Mouse (Mus musculus) forebrain, embryonic 16.5 days (tissue): ENCODE measurements around the gene Tbc1d17. TPM values are rescaled to one million over a fixed set of nuclear protein-coding genes. Genes with fewer than 3 reads are reported as not detected.

Experiments used
- ATAC-seq: fragments of 200-750 bp; cut with Nextera tagmentation; 2 replicates; pipeline ENCODE4 v1.8.0; 2017; ENCODE audit warnings: mild to moderate bottlenecking, moderate library complexity
- H3K27ac ChIP-seq: fragments of 300-500 bp; sonication (generic); 2 replicates; pipeline ENCODE4 v1.5.1; 2014; ENCODE audit warnings: low read length, control low read depth
- H3K27me3 ChIP-seq: fragments of 300-500 bp; sonication (generic); replicated peaks from 2 replicates; pipeline ENCODE4 v1.6.1; 2014; ENCODE audit warnings: low read length; ENCODE audit not compliant: control insufficient read depth, insufficient read depth
- H3K36me3 ChIP-seq: fragments of 300-500 bp; sonication (generic); 2 replicates; pipeline ENCODE4 v1.6.1; 2014; ENCODE audit not compliant: control insufficient read depth, insufficient read depth
- H3K4me1 ChIP-seq: fragments of 300-500 bp; sonication (generic); replicated peaks from 2 replicates; pipeline ENCODE4 v1.6.1; 2014; ENCODE audit warnings: low read length; ENCODE audit not compliant: control insufficient read depth, insufficient read depth
- H3K4me2 ChIP-seq: fragments of 300-500 bp; sonication (generic); 2 replicates; pipeline ENCODE4 v1.6.1; 2014; ENCODE audit warnings: mild to moderate bottlenecking, low read length, control low read depth
- H3K4me3 ChIP-seq: fragments of 300-500 bp; sonication (generic); replicated peaks from 2 replicates; pipeline ENCODE4 v1.5.1; 2014; ENCODE audit warnings: mild to moderate bottlenecking, low read length, control low read depth
- H3K9ac ChIP-seq: fragments of 300-500 bp; sonication (generic); replicated peaks from 2 replicates; pipeline ENCODE4 v1.6.1; 2014; ENCODE audit warnings: low read depth, low read length, control low read depth
- H3K9me3 ChIP-seq: fragments of 300-500 bp; sonication (generic); 2 replicates; pipeline ENCODE4 v1.6.1; 2016; ENCODE audit warnings: low read length; ENCODE audit not compliant: control insufficient read depth
- WGBS: fragments of 180-500 bp; shearing (Covaris S2); extraction: QIAGEN DNeasy Blood & Tissue Kit; methylation state at CpG from one replicate; pipeline ENCODE4 v1.1.7; 2014; 5-methylcytosine and 5-hydroxymethylcytosine counted together
- polyA plus RNA-seq: library from polyadenylated mRNA; unstranded; fragments of >200 nt; fragmentation: Nextera tagmentation; extraction: Ambion mirVana; gene quantifications from 2 replicates; pipeline ENCODE4 v1.2.1, GENCODE M21; 2015

Tbc1d17 gene
- polyA plus RNA-seq = 121 and 122 TPM in 2 replicates

DNA sequence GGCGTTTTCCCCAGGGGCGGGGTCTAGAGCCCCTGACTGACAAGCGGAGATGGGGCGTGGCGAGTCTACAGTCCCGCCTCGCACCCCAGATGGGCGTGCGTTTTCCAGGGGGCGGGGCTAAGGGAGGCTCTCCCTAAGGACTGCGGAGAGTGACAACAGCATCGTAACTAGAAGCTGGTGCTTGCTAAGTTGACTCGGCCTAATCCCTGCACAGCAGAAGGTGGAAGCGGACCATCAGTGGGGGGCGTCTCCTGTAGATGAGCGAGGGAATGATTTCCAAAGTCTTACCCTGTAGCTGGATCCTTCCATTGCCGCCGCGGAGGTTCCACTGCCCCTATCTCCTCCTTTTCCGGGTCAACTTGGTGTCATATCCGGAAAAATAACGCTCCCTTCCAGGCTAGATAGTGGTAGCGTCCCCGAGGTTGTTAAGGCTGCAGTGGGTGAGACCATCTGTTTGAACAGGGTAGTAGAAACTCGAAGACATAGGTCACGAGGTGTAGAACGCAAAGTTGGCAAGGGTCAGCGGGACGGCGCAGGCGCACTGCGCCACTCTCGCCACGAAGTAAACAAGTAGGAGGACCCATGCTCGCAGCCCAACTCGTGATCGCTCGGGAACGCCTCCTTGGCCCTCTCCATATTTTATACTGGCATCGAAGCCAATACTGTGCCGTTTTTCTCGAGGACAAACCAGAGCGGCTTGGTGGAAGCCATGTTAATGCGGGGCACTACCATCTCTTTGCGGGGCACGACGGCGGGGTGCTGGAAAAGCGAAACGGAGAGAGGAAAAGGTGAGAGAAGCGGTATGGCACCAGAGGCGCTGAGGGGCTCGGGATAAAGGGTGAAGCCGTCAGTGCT, at the start of gene Tbc1d17, which contains the start of gene Akt1s1:
Gene Tbc1d17, minus strand, starts transcription at position 519 of the 855 bp plus-strand sequence.
Gene Akt1s1, plus strand, starts transcription at position 431 of the 855 bp plus-strand sequence.
- peak within 1 kb of the TSS; percentile 71 for H3K4me3 ChIP-seq
- H3K4me1 ChIP-seq = peaks cover 25% of the 10 kb centered on the region
- H3K4me2 ChIP-seq = peak within 1 kb of the TSS; percentile 74
- H3K36me3 ChIP-seq = peaks cover 15% of the 10 kb centered on the region
- peak within 1 kb of the TSS; percentile 99 for H3K27ac ChIP-seq
- H3K9me3 ChIP-seq = no peaks in the 10 kb centered on the region
- ATAC-seq = peak; percentile 87
- no peaks in the 10 kb centered on the region for H3K27me3 ChIP-seq
- H3K9ac ChIP-seq = peak within 1 kb of the TSS; percentile 80
- WGBS = under 1% methylated on average over 54 of the region's 54 CpGs

GRCm38 (mm10) chr7:44898607-44899006, 49.7 kb upstream of the Tbc1d17 start:
- H3K4me3 ChIP-seq = no peak overlapping the region
- H3K27me3 ChIP-seq = no peaks in the 10 kb centered on the region
- no peak overlapping the region for H3K27ac ChIP-seq
- no peaks in the 10 kb centered on the region for H3K9me3 ChIP-seq
- no peak for ATAC-seq
- H3K36me3 ChIP-seq = peaks cover 5% of the 10 kb centered on the region; the same call in 1 of the 2 replicates
- no peak overlapping the region; the same call in 1 of the 2 replicates for H3K9ac ChIP-seq
- WGBS = 26% methylated on average over 19 of the region's 19 CpGs
- H3K4me1 ChIP-seq = peaks cover 43% of the 10 kb centered on the region
- H3K4me2 ChIP-seq = no peak overlapping the region

GRCm38 (mm10) chr7:44896499-44896898, 47.6 kb upstream of the Tbc1d17 start:
- Histone ChIP-seq H3K4me1 (peaks cover 50% of the 10 kb centered on the region), H3K27me3 (no peaks in the 10 kb centered on the region), H3K27ac (peak overlapping the region; percentile 93), H3K36me3 (peaks cover 4% of the 10 kb centered on the region; the same call in 1 of the 2 replicates), H3K9ac (peak overlapping the region; percentile 68), H3K4me3 (peak overlapping the region; percentile 67), H3K4me2 (peak overlapping the region; percentile 57), H3K9me3 (no peaks in the 10 kb centered on the region)
- ATAC-seq = no peak
- WGBS = 26% methylated on average over 10 of the region's 10 CpGs

DNA sequence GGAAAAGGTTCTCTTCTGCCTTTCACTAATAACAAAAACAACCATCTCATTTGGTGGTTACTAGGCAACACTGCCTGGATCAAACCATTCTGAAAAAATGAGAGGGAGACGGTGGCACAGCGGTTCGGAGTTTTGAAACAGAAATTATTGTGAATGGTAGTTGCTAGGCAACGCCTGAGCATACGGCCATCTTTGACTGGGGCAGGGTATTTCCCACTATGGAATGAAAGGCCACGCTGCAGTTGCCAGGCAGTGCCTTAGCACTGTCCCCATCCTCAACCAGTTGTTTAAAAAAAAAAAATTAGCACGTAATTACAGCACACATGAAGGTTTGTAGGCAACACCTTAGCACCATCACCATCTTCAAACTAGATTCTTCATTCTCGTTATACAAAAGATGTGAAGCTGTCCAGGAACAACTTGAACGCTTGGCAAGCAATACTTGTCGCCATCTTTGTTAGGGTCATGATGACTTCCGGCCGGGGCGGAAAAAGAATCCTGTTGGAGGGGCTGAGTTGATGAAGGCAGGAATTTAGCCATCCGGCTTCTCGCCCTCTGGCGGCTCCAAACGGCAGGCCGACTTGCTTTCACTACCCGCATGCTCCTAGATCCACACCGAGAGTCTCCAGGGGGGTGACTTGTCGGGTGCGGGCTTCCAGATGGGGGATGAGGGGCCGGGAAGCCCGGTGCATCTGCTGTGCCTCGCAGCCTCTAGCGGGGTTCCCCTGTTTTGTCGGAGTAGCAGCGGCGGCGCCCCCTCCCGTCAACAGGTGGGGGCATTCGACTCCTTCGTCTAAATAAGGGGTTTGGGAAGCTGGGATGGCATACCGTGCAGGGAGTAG, 46.9 kb upstream of the Tbc1d17 start, which contains the start of gene Fuz:
Gene Fuz, plus strand, starts transcription at position 487 of the 842 bp plus-strand sequence.
- WGBS = under 1% methylated on average over 34 of the region's 34 CpGs
- peak within 1 kb of the TSS; percentile 57 for H3K4me2 ChIP-seq
- H3K9me3 ChIP-seq = no peaks in the 10 kb centered on the region
- H3K4me1 ChIP-seq = peaks cover 51% of the 10 kb centered on the region
- H3K4me3 ChIP-seq = peak within 1 kb of the TSS; percentile 67
- peaks cover 4% of the 10 kb centered on the region; the same call in 1 of the 2 replicates for H3K36me3 ChIP-seq
- ATAC-seq = peak; percentile 83
- H3K27me3 ChIP-seq = no peaks in the 10 kb centered on the region
- H3K27ac ChIP-seq = peak within 1 kb of the TSS; percentile 93
- peak within 1 kb of the TSS; percentile 68 for H3K9ac ChIP-seq

DNA sequence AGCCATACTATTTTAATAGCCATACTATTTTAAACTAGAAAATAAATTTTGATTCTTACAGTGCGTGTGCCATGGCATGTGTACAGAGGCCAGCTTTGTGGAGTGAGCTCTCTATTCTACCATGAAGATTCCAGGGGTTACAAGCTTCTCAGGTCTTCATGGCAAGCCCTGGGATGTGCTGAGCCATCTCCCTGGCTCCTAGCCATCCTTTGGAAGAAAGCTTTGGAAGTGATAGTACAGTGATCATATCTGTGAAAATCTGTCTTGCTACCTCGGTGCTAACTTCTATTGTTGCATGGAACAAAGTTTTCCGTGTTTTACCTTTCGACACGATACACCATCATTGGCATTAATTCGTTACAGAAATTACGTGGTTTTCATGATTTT, 46.3 kb upstream of the Tbc1d17 start:
- Histone ChIP-seq H3K36me3 (peaks cover 4% of the 10 kb centered on the region; the same call in 1 of the 2 replicates), H3K9me3 (no peaks in the 10 kb centered on the region), H3K27ac (peak overlapping the region; percentile 93), H3K27me3 (no peaks in the 10 kb centered on the region), H3K4me2 (peak overlapping the region; percentile 57), H3K4me1 (peaks cover 57% of the 10 kb centered on the region), H3K4me3 (peak overlapping the region; percentile 67), H3K9ac (peak overlapping the region; percentile 42)
- WGBS = 15% methylated on average over 7 of the region's 7 CpGs
- no peak for ATAC-seq

DNA sequence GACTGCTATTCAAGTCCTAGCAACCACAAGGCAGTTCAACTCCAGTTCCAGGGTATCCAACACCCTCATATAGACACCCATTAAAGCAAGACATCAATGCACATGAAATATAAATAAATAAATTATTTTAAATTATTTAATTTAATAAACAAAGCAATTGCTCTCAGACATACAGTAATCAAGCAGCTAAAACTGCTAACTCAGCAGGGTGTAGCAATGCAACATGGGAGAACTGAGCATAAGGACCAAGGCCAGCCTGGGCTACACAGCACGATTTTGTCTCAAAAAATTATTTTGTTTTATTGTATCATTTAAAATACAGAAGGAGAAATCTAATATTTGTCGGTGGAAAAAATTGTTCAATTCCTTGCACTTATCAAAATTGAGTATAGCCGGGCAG, 45.3 kb upstream of the Tbc1d17 start:
- peak overlapping the region; percentile 93 for H3K27ac ChIP-seq
- H3K9me3 ChIP-seq = no peaks in the 10 kb centered on the region
- H3K36me3 ChIP-seq = no peaks in the 10 kb centered on the region
- H3K4me1 ChIP-seq = peaks cover 58% of the 10 kb centered on the region
- WGBS = 86% methylated on average over 3 of the region's 3 CpGs
- no peak for ATAC-seq
- no peaks in the 10 kb centered on the region for H3K27me3 ChIP-seq
- no peak overlapping the region for H3K4me3 ChIP-seq
- H3K9ac ChIP-seq = no peak overlapping the region
- H3K4me2 ChIP-seq = no peak overlapping the region

GRCm38 (mm10) chr7:44893197-44893596, 44.3 kb upstream of the Tbc1d17 start:
- no peaks in the 10 kb centered on the region for H3K27me3 ChIP-seq
- no peak for ATAC-seq
- H3K4me1 ChIP-seq = peaks cover 64% of the 10 kb centered on the region
- H3K36me3 ChIP-seq = no peaks in the 10 kb centered on the region; the same call in 1 of the 2 replicates
- H3K4me3 ChIP-seq = peak overlapping the region; percentile 28
- peak overlapping the region; percentile 93 for H3K27ac ChIP-seq
- 2% methylated on average over 8 of the region's 8 CpGs for WGBS
- peak overlapping the region; percentile 48; the same call in 1 of the 2 replicates for H3K9ac ChIP-seq
- H3K4me2 ChIP-seq = peak overlapping the region; percentile 56
- no peaks in the 10 kb centered on the region for H3K9me3 ChIP-seq

DNA sequence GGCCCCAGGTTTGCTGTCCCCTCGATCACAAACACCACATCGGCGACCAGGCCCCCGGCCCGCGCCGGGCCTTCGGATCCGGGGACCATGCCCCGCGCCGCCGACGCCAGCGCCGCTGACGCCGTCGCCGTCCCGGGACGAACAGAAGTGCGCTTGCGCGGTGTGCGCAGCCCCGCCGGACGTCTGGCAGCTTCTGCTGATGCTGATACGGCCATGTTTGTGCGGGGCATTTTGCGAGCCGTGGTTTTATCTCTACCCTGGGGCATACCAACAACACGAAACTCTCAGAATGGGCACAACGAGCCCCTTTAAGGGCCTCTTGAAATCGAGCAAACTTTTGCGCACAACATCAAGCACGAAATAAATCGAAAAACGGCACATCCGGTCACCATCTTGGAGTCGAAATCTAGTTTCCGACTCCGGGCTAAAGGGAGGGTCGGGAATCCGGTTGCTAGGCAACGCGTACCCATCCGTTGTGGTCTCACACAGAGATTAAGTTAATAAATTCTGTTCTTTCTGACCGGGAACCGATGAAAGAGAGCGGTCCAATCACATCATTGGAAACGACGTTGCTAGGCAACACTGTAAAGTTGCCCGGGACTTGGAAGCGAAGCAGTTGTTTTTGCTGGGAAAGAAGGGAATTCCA, 43.5 kb upstream of the Tbc1d17 start, which contains the start of gene Med25:
Gene Med25, minus strand, starts transcription at position 437 of the 646 bp plus-strand sequence.
- H3K27ac ChIP-seq = peak within 1 kb of the TSS; percentile 97
- peak; percentile 77 for ATAC-seq
- H3K27me3 ChIP-seq = no peaks in the 10 kb centered on the region
- no peaks in the 10 kb centered on the region for H3K9me3 ChIP-seq
- H3K4me1 ChIP-seq = peaks cover 62% of the 10 kb centered on the region
- H3K4me2 ChIP-seq = peak within 1 kb of the TSS; percentile 95
- peak within 1 kb of the TSS; percentile 69 for H3K9ac ChIP-seq
- WGBS = under 1% methylated on average over 56 of the region's 56 CpGs
- H3K4me3 ChIP-seq = peak within 1 kb of the TSS; percentile 90
- H3K36me3 ChIP-seq = no peaks in the 10 kb centered on the region; the same call in 1 of the 2 replicates
